ENCODE assay signal across 11 mouse cellular contexts in the genomic region with DNA sequence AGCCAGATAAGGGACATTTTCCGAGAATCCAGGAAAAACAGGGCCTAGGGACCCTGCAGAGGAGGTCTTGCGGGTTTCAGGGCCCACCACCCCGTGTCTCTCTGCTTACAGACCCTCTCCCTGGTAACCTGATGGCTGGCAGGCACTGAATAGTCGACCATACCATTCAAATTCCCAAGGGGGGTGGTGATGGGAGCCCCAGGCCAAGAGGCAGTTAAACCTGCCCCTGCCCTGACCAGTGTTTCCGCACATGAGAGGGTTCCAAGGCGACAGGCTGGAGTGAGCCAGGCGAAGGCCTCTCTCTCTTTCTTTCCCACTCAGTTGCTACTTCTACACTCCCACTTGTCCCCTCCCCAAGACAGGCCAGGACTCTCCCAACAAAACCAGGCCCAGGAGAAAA. TPM values are rescaled to one million over a fixed set of nuclear protein-coding genes. Genes with fewer than 3 reads are reported as not detected.
DNase-seq lines count a peak whose midpoint lies in the region; ATAC-seq lines count a peak whose summit lies in the region.
"Had no signal": no experiment of that assay in that cellular context is flagged by ENCODE, and none has a peak within 500 bp of the region (broad histone marks: within the 10 kb centered on the region; RNA-seq: fewer than 3 reads in every experiment).

A gene (plus strand): TSS at position 278 of the 400 bp plus-strand sequence.

- H3K9me3 ChIP-seq in lung, embryonic 16.5 days (ENCODE audit: control insufficient read depth, low read length) = no peaks in the 10 kb centered on the region
- H3K9me3 ChIP-seq in hindbrain, embryonic 12.5 days (replicated peaks) = no peaks in the 10 kb centered on the region

- 0 out of 2 replicates have a peak, but pooled peaks cover 2% of the 10 kb centered on the region for H3K4me1 ChIP-seq in lung, embryonic 16.5 days (replicated peaks; ENCODE audit: control insufficient read depth, insufficient read depth, low read length)
- peaks cover 22% of the 10 kb centered on the region for H3K4me1 ChIP-seq in hindbrain, embryonic 12.5 days

- H3K4me2 ChIP-seq in lung, embryonic 16.5 days (ENCODE audit: low read depth, low read length) = no peak within 1 kb of the TSS
- H3K4me2 ChIP-seq in hindbrain, embryonic 12.5 days (replicated peaks) = no peak within 1 kb of the TSS; the same call in 1 of the 2 replicates
- H3K4me2 ChIP-seq: lung, embryonic 14.5 days had no signal

- DNase-seq in lung, postnatal 36 days = no peak
- DNase-seq in Muller cell, postnatal 12 days (ENCODE audit: inconsistent ontology term) = no peak
- DNase-seq in spleen, postnatal 14 days (ENCODE audit: low spot score in 2 of 2) = no peak
- DNase-seq: heart, adult 2 months; lung, embryonic 14.5 days; thymus, postnatal 4 days had no signal

- peak within 1 kb of the TSS; percentile 32; the same call in 1 of the 2 replicates for H3K9ac ChIP-seq in lung, embryonic 16.5 days (ENCODE audit: low read length)
- no peak within 1 kb of the TSS for H3K9ac ChIP-seq in hindbrain, embryonic 12.5 days
- H3K9ac ChIP-seq: lung, embryonic 14.5 days had no signal

- H3K36me3 ChIP-seq in lung, embryonic 16.5 days (ENCODE audit: control insufficient read depth, insufficient read depth, low read length) = no peaks in the 10 kb centered on the region
- no peaks in the 10 kb centered on the region for H3K36me3 ChIP-seq in hindbrain, embryonic 12.5 days
- H3K36me3 ChIP-seq in macrophage (ENCODE audit: inconsistent target) = no peaks in the 10 kb centered on the region

- H3K4me3 ChIP-seq in lung, embryonic 16.5 days (ENCODE audit: low read length) = no peak within 1 kb of the TSS
- H3K4me3 ChIP-seq in hindbrain, embryonic 12.5 days = no peak within 1 kb of the TSS
- no peak within 1 kb of the TSS for H3K4me3 ChIP-seq in macrophage (ENCODE audit: inconsistent target)
- H3K4me3 ChIP-seq: heart, adult 2 months had no signal

- no peak within 1 kb of the TSS for H3K27ac ChIP-seq in lung, embryonic 16.5 days (ENCODE audit: low read length)
- peak within 1 kb of the TSS; percentile 32 for H3K27ac ChIP-seq in hindbrain, embryonic 12.5 days
- peak within 1 kb of the TSS; percentile 85 for H3K27ac ChIP-seq in macrophage
- H3K27ac ChIP-seq: heart, adult 2 months had no signal

- WGBS in lung, embryonic 16.5 days = 40% methylated on average over 7 of the region's 7 CpGs
- WGBS in hindbrain, embryonic 12.5 days = 39% methylated on average over 7 of the region's 7 CpGs
- WGBS in macrophage (ENCODE audit: missing documents) = 90% methylated on average over 7 of the region's 7 CpGs

- no peaks in the 10 kb centered on the region for H3K79me2 ChIP-seq in macrophage (ENCODE audit: inconsistent target)

- no peaks in the 10 kb centered on the region for H3K27me3 ChIP-seq in lung, embryonic 16.5 days (ENCODE audit: control insufficient read depth, insufficient read depth, low read depth, low read length)
- no peaks in the 10 kb centered on the region; the same call in 1 of the 2 replicates for H3K27me3 ChIP-seq in hindbrain, embryonic 12.5 days

- peak; percentile 28; the same call in 1 of the 2 replicates for ATAC-seq in lung, embryonic 16.5 days (ENCODE audit: low read depth)
- ATAC-seq in hindbrain, embryonic 12.5 days (ENCODE audit: low FRiP score) = peak; percentile 41; the same call in 1 of the 2 replicates
- no peak for ATAC-seq in activated CD4-positive, CD25-positive, alpha-beta regulatory T cell, adult 4 months

RNA-seq across cellular contexts. Expression of the gene that starts here (rescaled TPM):
- polyA plus RNA-seq in lung, embryonic 16.5 days (2015; fragmentation: Nextera tagmentation; extraction: Ambion mirVana) = 2.5 and 3.1 TPM in 2 replicates
- polyA plus RNA-seq in hindbrain, embryonic 12.5 days (2016; fragmentation: Nextera tagmentation; extraction: Ambion mirVana) = 5.6 and 9.0 TPM in 2 replicates
- total RNA-seq in macrophage (2018; cell fraction: chromatin; rRNA removed) = 1 to 10 TPM in 6 of 26 experiments, under 1 TPM in 2, not detected in 18; 0.81 to 7.0 (median 1.4) TPM
- total RNA-seq in macrophage (2018; cell fraction: cytosol; rRNA removed) = under 1 TPM in 7 of 26 experiments, not detected in 19; 0.14 to 0.59 (median 0.29) TPM
- 10 to 100 TPM in 1 of 26 experiments, 1 to 10 TPM in 9, under 1 TPM in 1, not detected in 15; 0.88 to 10.1 (median 1.5) TPM for total RNA-seq in macrophage (2018; cell fraction: nucleus; rRNA removed)
- not detected in 3 replicates for polyA plus RNA-seq in macrophage (2018)
- polyA plus RNA-seq in activated CD4-positive, CD25-positive, alpha-beta regulatory T cell, adult 4 months (2017; shearing (Covaris generic)) = under 1 TPM in 1 of 2 experiments, not detected in 1; 0.84 TPM
- total RNA-seq: heart, adult 2 months; monocyte, adult 5-6 weeks had no signal
